Mouse (Mus musculus) forebrain, postnatal 0 days (tissue): ENCODE data around the gene Armcx3. TPM values are rescaled to one million over a fixed set of nuclear protein-coding genes. Genes with fewer than 3 reads are reported as not detected.

Experiments used
- ATAC-seq: fragments of 200-750 bp; cut with Nextera tagmentation; 2 replicates; pipeline ENCODE4 v1.8.0; 2017; ENCODE audit warnings: mild to moderate bottlenecking, moderate library complexity
- DNase-seq: peaks from one replicate; pipeline ENCODE4 v3.0.0-alpha.2; 2015
- H3K27ac ChIP-seq: fragments of 300-500 bp; sonication (generic); 2 replicates; pipeline ENCODE4 v1.5.1; 2014; ENCODE audit warnings: low read depth, mild to moderate bottlenecking, antibody characterized with exemption, low read length, moderate library complexity, mixed read lengths
- H3K27me3 ChIP-seq: fragments of 300-500 bp; sonication (generic); 2 replicates; pipeline ENCODE4 v1.6.1; 2014; ENCODE audit warnings: mild to moderate bottlenecking, low read length, mixed read lengths; ENCODE audit not compliant: insufficient read depth
- H3K36me3 ChIP-seq: fragments of 300-500 bp; sonication (generic); 2 replicates; pipeline ENCODE4 v1.6.1; 2014; ENCODE audit warnings: mild to moderate bottlenecking, moderate library complexity; ENCODE audit not compliant: insufficient read depth
- H3K4me1 ChIP-seq: fragments of 300-500 bp; sonication (generic); 2 replicates; pipeline ENCODE4 v1.6.1; 2014; ENCODE audit warnings: antibody characterized with exemption; ENCODE audit not compliant: insufficient read depth
- H3K4me2 ChIP-seq: fragments of 300-500 bp; sonication (generic); 2 replicates; pipeline ENCODE4 v1.6.1; 2014; ENCODE audit warnings: low read depth, mild to moderate bottlenecking, moderate library complexity
- H3K4me3 ChIP-seq: fragments of 300-500 bp; sonication (generic); 2 replicates; pipeline ENCODE4 v1.5.1; 2014; ENCODE audit warnings: low read depth, low read length, mixed read lengths
- H3K9ac ChIP-seq: fragments of 300-500 bp; sonication (generic); 2 replicates; pipeline ENCODE4 v1.6.1; 2014; ENCODE audit warnings: mild to moderate bottlenecking
- H3K9me3 ChIP-seq: fragments of 300-500 bp; sonication (generic); 2 replicates; pipeline ENCODE4 v1.6.1; 2016; ENCODE audit warnings: low read length
- CTCF ChIP-seq: sonication (generic); IDR thresholded peaks from 2 replicates; pipeline ENCODE4 v1.5.1; 2016; ENCODE audit warnings: antibody characterized with exemption, control low read depth, low read depth
- WGBS: fragments of 180-500 bp; shearing (Covaris S2); extraction: QIAGEN DNeasy Blood & Tissue Kit; methylation state at CpG from one replicate; pipeline ENCODE4 v1.1.7; 2014; 5-methylcytosine and 5-hydroxymethylcytosine counted together
- microRNA-seq, 2 experiments: library from miRNA; unstranded; fragments of <30 nt; microRNA quantifications; one replicate each; pipeline ENCODE4; 2016
- polyA plus RNA-seq: library from polyadenylated mRNA; unstranded; fragments of >200 nt; fragmentation: Nextera tagmentation; extraction: Ambion mirVana; gene quantifications from 2 replicates; pipeline ENCODE4 v1.2.1, GENCODE M21; 2015
- total RNA-seq: library from RNA; depleted of rRNA; stranded (reverse); fragments of >200 nt; gene quantifications from 2 replicates; pipeline ENCODE4 v1.2.3, GENCODE M21; 2014; rRNA removed

Gene Armcx3
- total and polyA plus RNA-seq, 2 experiments from 2014 or later, result 66.5 to 68.4 TPM

DNA sequence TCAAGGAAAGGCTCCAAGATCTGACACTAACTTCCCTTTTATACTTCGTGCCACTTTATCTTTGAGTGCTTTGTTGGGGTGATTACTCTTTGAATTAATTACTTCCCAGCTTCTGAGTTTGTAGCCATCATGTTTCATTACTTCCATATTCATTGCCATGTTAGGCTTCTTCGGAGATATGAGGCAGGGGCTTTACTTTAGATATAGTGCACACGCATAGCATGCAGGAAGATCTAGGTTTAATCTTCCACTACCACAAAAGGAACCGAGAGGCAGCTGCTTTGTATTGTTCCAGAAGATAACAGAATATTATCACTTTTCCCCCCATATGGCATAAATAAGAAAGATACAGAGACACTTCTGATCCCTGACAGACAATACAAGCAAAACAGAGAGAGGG, 31.3 kb downstream of the Armcx3 start:
- WGBS, result 75% methylated on average over 4 of the region's 4 CpGs
- no peak for TF ChIP-seq CTCF
- H3K27ac ChIP-seq, result no peak overlapping the region
- H3K27me3 ChIP-seq, result no peaks in the 10 kb centered on the region
- H3K36me3 ChIP-seq, result no peaks in the 10 kb centered on the region
- H3K4me2 ChIP-seq, result no peak overlapping the region
- ATAC-seq (no peak), DNase-seq (no peak)
- H3K4me3 ChIP-seq, result no peak overlapping the region
- H3K9me3 ChIP-seq, result no peaks in the 10 kb centered on the region
- no peaks in the 10 kb centered on the region for H3K4me1 ChIP-seq
- no peak overlapping the region for H3K9ac ChIP-seq

DNA sequence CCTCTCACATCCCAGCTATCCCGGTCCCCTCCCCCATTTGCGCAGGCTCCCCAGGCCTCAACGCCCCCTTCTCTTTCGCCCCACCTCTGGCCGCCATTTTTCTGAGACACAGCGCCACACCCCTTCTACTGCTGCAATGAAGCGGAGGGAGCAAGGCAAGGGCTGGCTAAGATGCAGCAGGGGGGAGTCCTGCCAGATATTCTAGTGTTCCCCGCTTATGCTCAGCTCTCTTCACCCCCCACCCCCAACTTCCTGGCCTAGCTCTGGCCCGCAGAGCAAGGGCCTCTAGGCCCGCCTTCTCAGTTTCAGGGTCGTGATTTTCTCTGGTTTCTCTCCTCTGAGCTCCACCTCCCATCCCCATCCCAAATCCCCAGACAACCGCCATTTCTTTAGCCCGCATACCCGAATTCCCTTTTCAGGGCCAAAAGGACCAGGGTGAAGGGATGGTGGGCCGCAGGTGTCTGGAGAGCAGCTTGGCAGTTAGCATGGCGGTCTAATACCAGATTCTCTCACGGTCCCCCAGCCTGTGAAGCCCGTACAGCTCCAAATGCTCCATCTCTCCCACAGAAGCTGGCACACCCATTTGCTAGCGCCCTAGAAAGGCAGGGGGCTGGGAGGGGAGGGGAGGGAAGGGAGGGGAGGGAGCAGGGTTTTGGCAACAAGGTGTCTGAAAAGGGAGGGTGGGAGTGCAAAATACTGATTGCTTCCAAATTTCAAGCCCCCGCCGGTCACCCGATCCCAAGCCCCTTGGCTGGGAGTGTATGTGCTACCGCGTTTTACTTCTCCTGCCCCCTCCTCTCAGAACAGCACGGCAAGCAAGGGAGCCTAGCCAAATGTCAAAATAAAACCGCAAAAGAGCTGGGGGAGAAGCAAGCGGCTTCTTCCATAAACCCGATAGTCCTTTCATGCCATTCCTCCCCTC, 51.7 kb downstream of the Armcx3 start:
- 30% methylated on average over 28 of the region's 28 CpGs for WGBS
- H3K4me3 ChIP-seq, result peak overlapping the region; percentile 53
- peak; percentile 86 for ATAC-seq
- peaks cover 12% of the 10 kb centered on the region for H3K36me3 ChIP-seq
- peak overlapping the region; percentile 49 for H3K4me2 ChIP-seq
- peak; percentile 72 for DNase-seq
- H3K27me3 ChIP-seq, result no peaks in the 10 kb centered on the region
- peak overlapping the region; percentile 87 for H3K27ac ChIP-seq
- H3K4me1 ChIP-seq, result no peaks in the 10 kb centered on the region
- TF ChIP-seq CTCF, result peak; percentile 28
- no peaks in the 10 kb centered on the region for H3K9me3 ChIP-seq
- peak overlapping the region; percentile 65 for H3K9ac ChIP-seq

- H3K27me3 ChIP-seq, result no peaks in the 10 kb centered on the region
- no peaks in the 10 kb centered on the region for H3K4me1 ChIP-seq
- peak within 1 kb of the TSS; percentile 49 for H3K4me2 ChIP-seq
- 26% methylated on average over 16 of the region's 16 CpGs for WGBS
- H3K27ac ChIP-seq, result peak within 1 kb of the TSS; percentile 87
- DNase-seq (peak; percentile 84), ATAC-seq (peak; percentile 92)
- peak within 1 kb of the TSS; percentile 65 for H3K9ac ChIP-seq
- H3K9me3 ChIP-seq, result no peaks in the 10 kb centered on the region
- no peak for TF ChIP-seq CTCF
- peaks cover 12% of the 10 kb centered on the region for H3K36me3 ChIP-seq
- peak within 1 kb of the TSS; percentile 53 for H3K4me3 ChIP-seq
Observed at GRCm38 (mm10) chrX:134808755-134809224, 52.4 kb downstream of the Armcx3 start, which contains the start of gene Armcx2. Gene Armcx2 (minus strand): TSS chrX:134809221.

Small RNA genes within 50 kb of the gene (microRNA-seq; reads per million reads assigned to microRNA genes)
- 0.39 to 0.73 reads per million in 2 experiments for gene Mir7093

Other genes with a start within 250 kb of the Armcx3 start
- 18.3 and 18.5 TPM in 2 replicates for gene Timm8a1, start 214.7 kb upstream of the Armcx3 start, total RNA-seq
- 45.5 and 55.2 TPM in 2 replicates for gene Timm8a1, start 214.7 kb upstream of the Armcx3 start, polyA plus RNA-seq
- 0.31 and 1.2 TPM in 2 replicates for gene Btk, start 173.0 kb upstream of the Armcx3 start, total RNA-seq
- 0.45 and 0.59 TPM in 2 replicates for gene Btk, start 173.0 kb upstream of the Armcx3 start, polyA plus RNA-seq
- gene Rpl36a, start 170.9 kb upstream of the Armcx3 start, total RNA-seq, result 467 and 887 TPM in 2 replicates
- 198 and 280 TPM in 2 replicates for gene Rpl36a, start 170.9 kb upstream of the Armcx3 start, polyA plus RNA-seq
- gene Gla, start 155.5 kb upstream of the Armcx3 start, total RNA-seq, result 5.8 and 6.3 TPM in 2 replicates
- 3.8 and 4.3 TPM in 2 replicates for gene Gla, start 155.5 kb upstream of the Armcx3 start, polyA plus RNA-seq
- 63.2 and 72.2 TPM in 2 replicates for gene Hnrnph2, start 155.4 kb upstream of the Armcx3 start, total RNA-seq
- 131 and 134 TPM in 2 replicates for gene Hnrnph2, start 155.4 kb upstream of the Armcx3 start, polyA plus RNA-seq
- gene Armcx4, start 70.1 kb upstream of the Armcx3 start, total RNA-seq, result 16.7 and 26.6 TPM in 2 replicates
- 4.4 and 5.9 TPM in 2 replicates for gene Armcx4, start 70.1 kb upstream of the Armcx3 start, polyA plus RNA-seq
- gene Armcx1, start 38.6 kb upstream of the Armcx3 start, total RNA-seq, result 62.0 and 64.1 TPM in 2 replicates
- 21.0 and 37.5 TPM in 2 replicates for gene Armcx1, start 38.6 kb upstream of the Armcx3 start, polyA plus RNA-seq
- gene Armcx6, start 5.2 kb upstream of the Armcx3 start, total RNA-seq, result 28.1 and 31.6 TPM in 2 replicates
- gene Armcx6, start 5.2 kb upstream of the Armcx3 start, polyA plus RNA-seq, result 30.8 and 40.9 TPM in 2 replicates
- 104 and 128 TPM in 2 replicates for gene Armcx2, start 52.6 kb downstream of the Armcx3 start, total RNA-seq
- 57.4 and 70.4 TPM in 2 replicates for gene Armcx2, start 52.6 kb downstream of the Armcx3 start, polyA plus RNA-seq
- 0.15 and 0.24 TPM in 2 replicates for gene Nxf2, start 208.2 kb downstream of the Armcx3 start, total RNA-seq
- 0.13 and 0.28 TPM in 2 replicates for gene Nxf2, start 208.2 kb downstream of the Armcx3 start, polyA plus RNA-seq